19 mouse cellular contexts compared by ENCODE assay signal in genomic region chr9:61533237-61533636, GRCm38 (mm10).
"Had no signal": no experiment of that assay in that cellular context is flagged by ENCODE, and none has a peak within 500 bp of the region (broad histone marks: within the 10 kb centered on the region; RNA-seq: fewer than 3 reads in every experiment).

No protein-coding gene starts in this region.

- H3K27me3 ChIP-seq: limb, embryonic 15.5 days had no signal

- H3K36me3 ChIP-seq: limb, embryonic 12.5 days; limb, embryonic 15.5 days; midbrain, embryonic 13.5 days; stomach, embryonic 15.5 days had no signal

- H3K27ac ChIP-seq: limb, embryonic 12.5 days; limb, embryonic 15.5 days; liver, embryonic 14.5 days; macrophage; midbrain, embryonic 13.5 days; stomach, embryonic 15.5 days had no signal

- H3K4me3 ChIP-seq: limb, embryonic 12.5 days; limb, embryonic 15.5 days; midbrain, embryonic 13.5 days; stomach, embryonic 15.5 days had no signal

- DNase-seq: kidney, postnatal 14 days; kidney, postnatal 4 days; left cerebral cortex, postnatal 4 days; liver, postnatal 0 days; lung, embryonic 14.5 days; right cerebral cortex, adult 18-20 months; right cerebral cortex, postnatal 14 days; right cerebral cortex, postnatal 4 days; spleen, adult 18-20 months; thymus, adult 18-20 months; thymus, postnatal 36 days had no signal

- H3K9me3 ChIP-seq: limb, embryonic 12.5 days; limb, embryonic 15.5 days; midbrain, embryonic 13.5 days; stomach, embryonic 15.5 days had no signal

- H3K9ac ChIP-seq: limb, embryonic 12.5 days; limb, embryonic 15.5 days; liver, embryonic 14.5 days; liver, postnatal 0 days; lung, embryonic 14.5 days; midbrain, embryonic 13.5 days; stomach, embryonic 15.5 days had no signal

- ATAC-seq: liver, postnatal 0 days; lung, postnatal 0 days; midbrain, embryonic 13.5 days had no signal

- H3K4me2 ChIP-seq: limb, embryonic 12.5 days; limb, embryonic 15.5 days; liver, embryonic 11.5 days; lung, embryonic 14.5 days; midbrain, embryonic 13.5 days; stomach, embryonic 15.5 days had no signal

- H3K4me1 ChIP-seq: stomach, embryonic 15.5 days had no signal
